Comparison of ENCODE assay signal across 10 mouse cellular contexts in the genomic region with DNA sequence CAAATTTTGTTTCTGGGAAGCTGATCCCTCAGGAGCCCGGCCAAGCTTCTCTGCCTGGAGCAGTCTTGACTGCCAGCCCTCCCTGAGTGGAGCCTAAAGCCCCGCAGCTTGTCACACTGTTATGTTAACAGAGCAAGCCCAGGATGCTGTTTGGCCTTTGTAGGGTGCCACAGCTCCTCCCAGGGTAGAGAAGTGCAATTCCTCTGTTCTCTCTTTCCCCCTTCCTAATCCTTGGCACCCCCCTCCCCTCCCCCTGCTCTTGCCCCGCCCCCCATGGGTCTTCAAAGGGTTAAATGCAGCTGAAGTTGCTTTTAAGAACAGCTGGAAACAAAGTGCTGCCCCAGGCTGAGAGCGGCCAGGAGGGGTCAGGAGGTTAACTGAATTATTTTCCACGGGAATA.
A peak's percentile ranks its signal among the peaks of the same experiment; 100 is the strongest.
DNase-seq lines count a peak whose midpoint lies in the region; ATAC-seq and TF ChIP-seq lines count a peak whose summit lies in the region.
"Had no signal": no experiment of that assay in that cellular context is flagged by ENCODE, and none has a peak within 500 bp of the region (broad histone marks: within the 10 kb centered on the region; RNA-seq: fewer than 3 reads in every experiment).

No protein-coding gene starts in this region.

- WGBS in forebrain, embryonic 13.5 days, result 2% methylated on average over 5 of the region's 5 CpGs
- WGBS in limb, embryonic 14.5 days, result 2% methylated on average over 5 of the region's 5 CpGs
- 27% methylated on average over 5 of the region's 5 CpGs for WGBS in heart, adult 2 months

- no peak overlapping the region for H3K27ac ChIP-seq in ES-Bruce4 (ENCODE audit: insufficient read depth, low read length)
- no peak overlapping the region for H3K27ac ChIP-seq in forebrain, embryonic 13.5 days
- H3K27ac ChIP-seq in limb, embryonic 14.5 days (replicated peaks; ENCODE audit: low read depth, low read length), result no peak overlapping the region
- H3K27ac ChIP-seq in heart, adult 2 months, result no peak overlapping the region
- H3K27ac ChIP-seq: intestine, embryonic 15.5 days had no signal

- no peak overlapping the region for H3K4me2 ChIP-seq in forebrain, embryonic 13.5 days
- H3K4me2 ChIP-seq in limb, embryonic 14.5 days (replicated peaks; ENCODE audit: low read depth, low read length, severe bottlenecking), result no peak overlapping the region
- H3K4me2 ChIP-seq: intestine, embryonic 15.5 days had no signal

- no peaks in the 10 kb centered on the region for H3K36me3 ChIP-seq in ES-Bruce4 (ENCODE audit: control insufficient read depth, insufficient read depth, low read length, poor library complexity, severe bottlenecking)
- no peaks in the 10 kb centered on the region for H3K36me3 ChIP-seq in forebrain, embryonic 13.5 days (ENCODE audit: poor library complexity, severe bottlenecking)
- no peaks in the 10 kb centered on the region for H3K36me3 ChIP-seq in limb, embryonic 14.5 days (ENCODE audit: control insufficient read depth, insufficient read depth, low read length)
- H3K36me3 ChIP-seq in heart, adult 2 months (ENCODE audit: control insufficient read depth, insufficient read depth, low read length), result no peaks in the 10 kb centered on the region
- H3K36me3 ChIP-seq: intestine, embryonic 15.5 days had no signal

- H3K9ac ChIP-seq in ES-Bruce4 (ENCODE audit: low read depth, poor library complexity, severe bottlenecking), result no peak overlapping the region
- H3K9ac ChIP-seq in forebrain, embryonic 13.5 days, result no peak overlapping the region
- no peak overlapping the region for H3K9ac ChIP-seq in limb, embryonic 14.5 days (ENCODE audit: low read depth, low read length, severe bottlenecking)
- no peak overlapping the region for H3K9ac ChIP-seq in heart, adult 2 months (ENCODE audit: low read depth, low read length)
- H3K9ac ChIP-seq: intestine, embryonic 15.5 days had no signal

- TF ChIP-seq POLR2A in ES-Bruce4 (IDR thresholded peaks at IDR 0.05; ENCODE audit: insufficient read depth, low read length), result no peak
- TF ChIP-seq POLR2A in limb, embryonic 14.5 days (IDR thresholded peaks at IDR 0.05; ENCODE audit: borderline replicate concordance, extremely low read depth, insufficient read depth, insufficient read length), result no peak
- TF ChIP-seq POLR2A in heart, adult 2 months (IDR thresholded peaks at IDR 0.05; ENCODE audit: insufficient read depth, low read depth, low read length), result no peak

- no peaks in the 10 kb centered on the region for H3K27me3 ChIP-seq in ES-Bruce4 (ENCODE audit: control insufficient read depth, insufficient read depth, low read length, poor library complexity, severe bottlenecking)
- H3K27me3 ChIP-seq in forebrain, embryonic 13.5 days, result no peaks in the 10 kb centered on the region
- H3K27me3 ChIP-seq in limb, embryonic 14.5 days (ENCODE audit: control insufficient read depth, insufficient read depth, low read length), result no peaks in the 10 kb centered on the region
- peaks cover 2% of the 10 kb centered on the region; the same call in 1 of the 2 replicates for H3K27me3 ChIP-seq in heart, adult 2 months (ENCODE audit: control insufficient read depth, insufficient read depth, low read length)
- H3K27me3 ChIP-seq: intestine, embryonic 15.5 days had no signal

- intact Hi-C loops in heart, postnatal 14 days (cut with DNase I), result no loop called here
- intact Hi-C loops in heart, adult 2 months (cut with DNase I), result no loop called here

- TF ChIP-seq CTCF in ES-Bruce4 (IDR thresholded peaks at IDR 0.05; ENCODE audit: low read depth, low read length), result no peak
- TF ChIP-seq CTCF in heart, adult 2 months (IDR thresholded peaks at IDR 0.05), result no peak

- no peaks in the 10 kb centered on the region for H3K9me3 ChIP-seq in ES-Bruce4 (replicated peaks; ENCODE audit: control insufficient read depth, insufficient read depth, low read length, poor library complexity, severe bottlenecking)
- H3K9me3 ChIP-seq in forebrain, embryonic 13.5 days (replicated peaks), result no peaks in the 10 kb centered on the region
- no peaks in the 10 kb centered on the region for H3K9me3 ChIP-seq in limb, embryonic 14.5 days (ENCODE audit: control insufficient read depth, low read length)
- H3K9me3 ChIP-seq: intestine, embryonic 15.5 days had no signal

- TF ChIP-seq EP300 in ES-Bruce4 (IDR thresholded peaks at IDR 0.05; ENCODE audit: insufficient read depth, low read depth, low read length), result peak; percentile 81; the same call in 1 of the 2 replicates
- TF ChIP-seq EP300 in heart, adult 2 months (IDR thresholded peaks at IDR 0.05; ENCODE audit: insufficient read depth, low read depth, low read length), result no peak

- H3K4me3 ChIP-seq in ES-Bruce4 (ENCODE audit: low read depth, low read length), result no peak overlapping the region
- no peak overlapping the region for H3K4me3 ChIP-seq in forebrain, embryonic 13.5 days
- H3K4me3 ChIP-seq in limb, embryonic 14.5 days (replicated peaks; ENCODE audit: low read length), result no peak overlapping the region
- H3K4me3 ChIP-seq in heart, adult 2 months, result no peak overlapping the region
- H3K4me3 ChIP-seq: intestine, embryonic 15.5 days had no signal

- peak; percentile 54; the same call in 1 of the 2 replicates for ATAC-seq in forebrain, embryonic 13.5 days
- ATAC-seq in limb, embryonic 14.5 days (ENCODE audit: low FRiP score, low read depth), result peak; percentile 55; the same call in 1 of the 2 replicates
- ATAC-seq: intestine, embryonic 15.5 days had no signal

- H3K4me1 ChIP-seq in ES-Bruce4 (ENCODE audit: control insufficient read depth, insufficient read depth, low read length), result peaks cover 2% of the 10 kb centered on the region
- H3K4me1 ChIP-seq in forebrain, embryonic 13.5 days, result peaks cover 63% of the 10 kb centered on the region
- H3K4me1 ChIP-seq in limb, embryonic 14.5 days (ENCODE audit: control insufficient read depth, insufficient read depth, low read length), result peaks cover 35% of the 10 kb centered on the region
- no peaks in the 10 kb centered on the region for H3K4me1 ChIP-seq in heart, adult 2 months (ENCODE audit: control insufficient read depth, insufficient read depth, low read length)

- no peaks in the 10 kb centered on the region for H3K79me2 ChIP-seq in heart, adult 2 months (replicated peaks; ENCODE audit: control insufficient read depth, insufficient read depth, low read length)

- peak; percentile 87 for DNase-seq in R1 (ENCODE audit: low read depth, low spot score)
- DNase-seq in limb, embryonic 14.5 days (ENCODE audit: low spot score), result no peak
- DNase-seq in heart, postnatal 14 days, result no peak
- DNase-seq in adrenal gland, adult 2 months, result no peak
- DNase-seq in heart, adult 2 months, result no peak
- no peak for DNase-seq in left cerebral cortex, adult 9 months (ENCODE audit: low spot score in 2 of 2)
- DNase-seq: lung, adult 18-20 months had no signal
